ENCODE assay signal across 26 mouse cellular contexts in the genomic region with DNA sequence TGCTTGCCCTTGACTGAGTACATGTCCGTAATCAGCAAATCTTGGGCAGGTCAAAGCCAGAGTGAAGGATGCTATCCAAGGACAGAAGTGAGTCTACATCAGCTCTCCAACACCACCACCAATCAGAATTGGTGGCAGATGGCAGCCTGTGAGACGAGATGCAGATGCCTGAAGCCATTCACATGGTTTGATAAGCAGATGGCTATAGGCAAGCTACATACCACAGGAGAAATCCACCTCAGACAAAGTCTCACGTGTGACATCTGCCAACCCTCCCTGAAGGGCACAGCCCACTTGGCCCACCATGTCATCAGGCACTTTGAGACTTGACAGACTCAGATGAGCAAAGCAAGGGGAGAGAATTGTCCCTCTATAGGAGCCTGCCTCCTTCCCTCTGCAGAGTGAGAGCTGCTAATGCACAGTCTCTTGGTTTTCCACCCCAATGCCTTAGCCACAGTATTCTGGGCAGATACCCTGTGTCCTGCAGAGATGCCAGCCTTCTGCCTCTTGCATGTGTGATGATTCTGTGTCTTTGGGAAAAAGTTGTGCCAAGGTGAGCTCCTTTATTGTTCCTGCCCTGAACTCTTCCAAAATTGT.
DNase-seq lines count a peak whose midpoint lies in the region; ATAC-seq and TF ChIP-seq lines count a peak whose summit lies in the region.
"Had no signal": no experiment of that assay in that cellular context is flagged by ENCODE, and none has a peak within 500 bp of the region (broad histone marks: within the 10 kb centered on the region; RNA-seq: fewer than 3 reads in every experiment).

No protein-coding gene starts in this region.

- no peaks in the 10 kb centered on the region for H3K9me3 ChIP-seq in hindbrain, postnatal 0 days (ENCODE audit: low read length)
- H3K9me3 ChIP-seq in hindbrain, embryonic 11.5 days (ENCODE audit: control insufficient read depth, low read length), result no peaks in the 10 kb centered on the region
- H3K9me3 ChIP-seq: embryonic facial prominence, embryonic 13.5 days; forebrain, embryonic 13.5 days; G1E; hindbrain, embryonic 13.5 days; intestine, embryonic 15.5 days; liver, embryonic 13.5 days; midbrain, embryonic 12.5 days had no signal

- H3K4me3 ChIP-seq in hindbrain, postnatal 0 days (ENCODE audit: low read length), result no peak overlapping the region
- no peak overlapping the region for H3K4me3 ChIP-seq in hindbrain, embryonic 11.5 days (ENCODE audit: low read depth, low read length)
- no peak overlapping the region for H3K4me3 ChIP-seq in cerebellum, adult 2 months (replicated peaks; ENCODE audit: insufficient read depth, low read depth, low read length)
- H3K4me3 ChIP-seq: embryonic facial prominence, embryonic 13.5 days; erythroblast, embryonic 14.5 days; forebrain, embryonic 13.5 days; hindbrain, embryonic 13.5 days; intestine, embryonic 15.5 days; liver, embryonic 13.5 days; midbrain, embryonic 12.5 days had no signal

- no peak overlapping the region for H3K4me2 ChIP-seq in hindbrain, postnatal 0 days (ENCODE audit: low read depth, low read length)
- H3K4me2 ChIP-seq in hindbrain, embryonic 11.5 days (replicated peaks; ENCODE audit: low read depth, low read length), result no peak overlapping the region
- H3K4me2 ChIP-seq: embryonic facial prominence, embryonic 13.5 days; forebrain, embryonic 13.5 days; heart, embryonic 11.5 days; hindbrain, embryonic 13.5 days; intestine, embryonic 15.5 days; liver, embryonic 13.5 days; midbrain, embryonic 12.5 days had no signal

- H3K4me1 ChIP-seq in hindbrain, postnatal 0 days (ENCODE audit: insufficient read depth, low read length), result peaks cover 2% of the 10 kb centered on the region; the same call in 1 of the 2 replicates
- H3K4me1 ChIP-seq in hindbrain, embryonic 11.5 days (replicated peaks; ENCODE audit: control insufficient read depth, insufficient read depth, low read length), result no peaks in the 10 kb centered on the region
- peaks cover 21% of the 10 kb centered on the region for H3K4me1 ChIP-seq in cerebellum, adult 2 months (ENCODE audit: control insufficient read depth, insufficient read depth, low read length)
- H3K4me1 ChIP-seq: embryonic facial prominence, embryonic 13.5 days; forebrain, embryonic 13.5 days; hindbrain, embryonic 13.5 days; intestine, embryonic 15.5 days; liver, embryonic 13.5 days; midbrain, embryonic 12.5 days had no signal

- H3K9ac ChIP-seq in hindbrain, postnatal 0 days (replicated peaks; ENCODE audit: low read length), result no peak overlapping the region
- H3K9ac ChIP-seq in hindbrain, embryonic 11.5 days (ENCODE audit: low read depth, low read length), result no peak overlapping the region
- H3K9ac ChIP-seq: embryonic facial prominence, embryonic 13.5 days; forebrain, embryonic 13.5 days; hindbrain, embryonic 13.5 days; intestine, embryonic 15.5 days; liver, embryonic 13.5 days; midbrain, embryonic 12.5 days had no signal

- no peak for TF ChIP-seq POLR2A in cerebellum, adult 2 months (IDR thresholded peaks at IDR 0.05; ENCODE audit: borderline replicate concordance, insufficient read depth, low read length)

- peak; percentile 54 for DNase-seq in hindbrain, postnatal 0 days (ENCODE audit: low spot score)
- DNase-seq in hindbrain, embryonic 11.5 days (ENCODE audit: low spot score), result no peak
- DNase-seq in cerebellum, adult 2 months, result peak; percentile 72 to 88
- peak; percentile 77 to 82 for DNase-seq in cerebellum, postnatal 25 days
- DNase-seq in testis, postnatal 14 days (ENCODE audit: low spot score), result no peak
- no peak for DNase-seq in thymus, postnatal 14 days
- DNase-seq: B cell, adult 2 months; embryo, embryonic 11 days; heart, postnatal 10 days; kidney, adult 9 months; kidney, postnatal 25 days; liver, embryonic 13.5 days; lung, adult 2 months; lung, postnatal 14 days; thymus, postnatal 25 days had no signal

- no peaks in the 10 kb centered on the region for H3K36me3 ChIP-seq in hindbrain, postnatal 0 days (ENCODE audit: insufficient read depth, low read length)
- no peaks in the 10 kb centered on the region for H3K36me3 ChIP-seq in hindbrain, embryonic 11.5 days (ENCODE audit: control insufficient read depth, insufficient read depth, low read length)
- H3K36me3 ChIP-seq: embryonic facial prominence, embryonic 13.5 days; G1E; hindbrain, embryonic 13.5 days; intestine, embryonic 15.5 days; liver, embryonic 13.5 days; midbrain, embryonic 12.5 days had no signal

- H3K27me3 ChIP-seq in hindbrain, postnatal 0 days (ENCODE audit: insufficient read depth, low read length), result no peaks in the 10 kb centered on the region
- H3K27me3 ChIP-seq in hindbrain, embryonic 11.5 days (ENCODE audit: control insufficient read depth, insufficient read depth, low read length), result no peaks in the 10 kb centered on the region
- no peaks in the 10 kb centered on the region for H3K27me3 ChIP-seq in cerebellum, adult 2 months (ENCODE audit: control insufficient read depth, insufficient read depth, low read length)
- H3K27me3 ChIP-seq: CH12.LX; embryonic facial prominence, embryonic 13.5 days; forebrain, embryonic 13.5 days; hindbrain, embryonic 13.5 days; intestine, embryonic 15.5 days; liver, embryonic 13.5 days; midbrain, embryonic 12.5 days; Patski had no signal

- TF ChIP-seq CTCF in hindbrain, postnatal 0 days (IDR thresholded peaks at IDR 0.05; ENCODE audit: low read depth), result no peak
- TF ChIP-seq CTCF in cerebellum, adult 2 months (IDR thresholded peaks at IDR 0.05; ENCODE audit: borderline replicate concordance, insufficient read depth, low read depth, low read length), result no peak; the same call in 1 of the 2 replicates

- ATAC-seq in hindbrain, postnatal 0 days, result peak; percentile 80
- ATAC-seq in hindbrain, embryonic 11.5 days (ENCODE audit: low FRiP score), result no peak
- peak; percentile 90 for ATAC-seq in cerebellum, adult (ENCODE audit: insufficient number of reproducible peaks, low FRiP score, low TSS enrichment)
- ATAC-seq: forebrain, embryonic 13.5 days; intestine, embryonic 15.5 days; Patski had no signal

- peak overlapping the region; percentile 54 for H3K27ac ChIP-seq in hindbrain, postnatal 0 days
- no peak overlapping the region for H3K27ac ChIP-seq in hindbrain, embryonic 11.5 days (ENCODE audit: low read depth, low read length)
- H3K27ac ChIP-seq in cerebellum, adult 2 months (ENCODE audit: insufficient read depth, low read length), result peak overlapping the region; percentile 81
- H3K27ac ChIP-seq: embryonic facial prominence, embryonic 13.5 days; forebrain, embryonic 13.5 days; hindbrain, embryonic 13.5 days; intestine, embryonic 15.5 days; liver, embryonic 13.5 days; midbrain, embryonic 12.5 days had no signal

- WGBS in hindbrain, postnatal 0 days, result 56% methylated on average over 3 of the region's 3 CpGs
- WGBS in hindbrain, embryonic 11.5 days, result 60% methylated on average over 3 of the region's 3 CpGs
- 31% methylated on average over 3 of the region's 3 CpGs for WGBS in cerebellum, adult 2 months

Comparison
In these comparisons a context has a peak if more than half of its experiments do, and no peak if none do; other contexts are left out.
1. DNase-seq: peak in hindbrain, postnatal 0 days (single experiment), cerebellum, adult 2 months (2 of 2) and cerebellum, postnatal 25 days (2 of 2); none in hindbrain, embryonic 11.5 days (single experiment), testis, postnatal 14 days (single experiment) and thymus, postnatal 14 days (single experiment).